Mouse (Mus musculus) small intestine, adult 2 months (tissue): ENCODE data around the gene Terf2.

ENCODE experiments used
- CTCF ChIP-seq: fragments of 200-500 bp; IDR thresholded peaks from 2 replicates; pipeline ENCODE4 v1.5.1; 2012; ENCODE audit warnings: low read depth, mild to moderate bottlenecking, control low read depth, inconsistent platforms, low read length, moderate library complexity, mixed read lengths; ENCODE audit not compliant: insufficient replicate concordance, insufficient read length; ENCODE audit errors: extremely low read depth
- POLR2A ChIP-seq: fragments of 200-500 bp; IDR thresholded peaks from 2 replicates; pipeline ENCODE4 v1.6.1; 2012; ENCODE audit warnings: low read depth, mild to moderate bottlenecking, control low read depth, inconsistent platforms, low read length, moderate library complexity

DNA sequence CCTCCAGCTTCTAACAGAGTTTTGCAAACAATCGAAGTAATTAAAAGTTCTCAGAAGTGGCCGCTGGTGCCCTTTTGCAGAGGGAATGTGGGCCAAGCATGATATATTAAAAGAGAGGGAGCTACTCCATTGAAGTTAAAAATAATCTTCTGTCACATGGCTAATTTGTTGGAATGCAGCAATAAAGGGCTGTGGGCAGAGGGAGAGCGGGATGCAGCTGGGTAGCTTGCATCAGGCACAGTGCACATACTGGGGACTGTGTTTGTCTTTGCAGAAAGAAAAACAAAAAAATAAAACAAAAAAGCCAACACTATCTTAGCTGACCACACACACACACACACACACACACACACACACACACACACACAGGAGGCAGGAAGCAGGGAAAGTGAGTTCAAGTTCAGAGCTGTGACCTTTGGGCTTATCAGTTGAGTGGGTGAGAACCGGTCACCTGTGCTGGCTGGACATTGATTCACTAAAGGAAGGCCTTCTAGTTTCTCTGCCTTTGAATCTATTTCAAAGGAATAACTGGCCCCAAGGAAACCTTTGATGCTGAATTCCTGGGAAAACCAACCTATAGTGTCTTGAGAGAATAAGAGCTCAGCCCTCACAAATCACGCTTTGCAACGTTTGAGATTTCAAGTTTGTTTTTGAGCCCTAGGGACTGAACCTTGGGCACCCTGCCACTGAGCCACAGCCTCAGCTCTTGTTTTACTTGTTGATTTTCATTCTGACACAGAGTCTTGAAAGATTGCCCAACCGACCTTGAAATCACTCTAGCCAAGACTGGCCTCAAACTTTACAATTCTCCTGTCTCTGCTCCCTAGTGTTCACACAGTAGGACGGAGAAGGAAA is 33.1 kb upstream of the Terf2 start:
- TF ChIP-seq CTCF (no peak), POLR2A (no peak)
